Mouse (Mus musculus): ENCODE measurements around the gene Oosp3. TPM values are rescaled to one million over a fixed set of nuclear protein-coding genes. Genes with fewer than 3 reads are reported as not detected.

Gene Oosp3
- polyA plus RNA-seq (2014; fragmentation: Illumina TruSeq; extraction: RNeasy Lipid Tissue Mini Kit (QIAGEN cat#74804); ENCODE audit: low replicate concordance): not detected

GRCm38 (mm10) chr19:11696755-11697154 lies at the start of gene Oosp3:
Oosp3 (plus strand) TSS chr19:11697055.

GRCm38 (mm10) chr19:11660459-11660858 lies 36.4 kb upstream of the Oosp3 start, which contains the start of gene Oosp2:
Oosp2 (minus strand) TSS chr19:11660559.

GRCm38 (mm10) chr19:11690839-11691238 lies 6.0 kb upstream of the Oosp3 start, which contains the start of gene Oosp1:
Oosp1 (minus strand) TSS chr19:11691150.

GRCm38 (mm10) chr19:11747298-11747697 lies 50.4 kb downstream of the Oosp3 start, which contains the start of gene Gif:
Gif (plus strand) TSS chr19:11747554.

Other genes with a start within 250 kb of the Oosp3 start
- 45.5 TPM for gene Ms4a6c, start 227.7 kb upstream of the Oosp3 start, polyA plus RNA-seq (2014; fragmentation: Illumina TruSeq; extraction: RNeasy Lipid Tissue Mini Kit (QIAGEN cat#74804); ENCODE audit: low replicate concordance)
- 4.4 TPM for gene Gm8369, start 211.1 kb upstream of the Oosp3 start, polyA plus RNA-seq (2014; fragmentation: Illumina TruSeq; extraction: RNeasy Lipid Tissue Mini Kit (QIAGEN cat#74804); ENCODE audit: low replicate concordance)
- 24.6 TPM for gene Ms4a6b, start 180.5 kb upstream of the Oosp3 start, polyA plus RNA-seq (2014; fragmentation: Illumina TruSeq; extraction: RNeasy Lipid Tissue Mini Kit (QIAGEN cat#74804); ENCODE audit: low replicate concordance)
- 41.4 TPM for gene Ms4a4d, start 160.3 kb upstream of the Oosp3 start, polyA plus RNA-seq (2014; fragmentation: Illumina TruSeq; extraction: RNeasy Lipid Tissue Mini Kit (QIAGEN cat#74804); ENCODE audit: low replicate concordance)
- 12.8 TPM for gene Ms4a6d, start 92.2 kb upstream of the Oosp3 start, polyA plus RNA-seq (2014; fragmentation: Illumina TruSeq; extraction: RNeasy Lipid Tissue Mini Kit (QIAGEN cat#74804); ENCODE audit: low replicate concordance)
- gene Ms4a2, start 73.3 kb upstream of the Oosp3 start, polyA plus RNA-seq (2014; fragmentation: Illumina TruSeq; extraction: RNeasy Lipid Tissue Mini Kit (QIAGEN cat#74804); ENCODE audit: low replicate concordance): not detected
- gene Ms4a3, start 56.2 kb upstream of the Oosp3 start, polyA plus RNA-seq (2014; fragmentation: Illumina TruSeq; extraction: RNeasy Lipid Tissue Mini Kit (QIAGEN cat#74804); ENCODE audit: low replicate concordance): not detected
- gene Oosp2, start 36.5 kb upstream of the Oosp3 start, polyA plus RNA-seq (2014; fragmentation: Illumina TruSeq; extraction: RNeasy Lipid Tissue Mini Kit (QIAGEN cat#74804); ENCODE audit: low replicate concordance): not detected
- 0.63 TPM for gene Oosp1, start 5.9 kb upstream of the Oosp3 start, polyA plus RNA-seq (2014; fragmentation: Illumina TruSeq; extraction: RNeasy Lipid Tissue Mini Kit (QIAGEN cat#74804); ENCODE audit: low replicate concordance)
- 0.45 TPM for gene Gif, start 50.5 kb downstream of the Oosp3 start, polyA plus RNA-seq (2014; fragmentation: Illumina TruSeq; extraction: RNeasy Lipid Tissue Mini Kit (QIAGEN cat#74804); ENCODE audit: low replicate concordance)
- 25.3 TPM for gene Mrpl16, start 73.3 kb downstream of the Oosp3 start, polyA plus RNA-seq (2014; fragmentation: Illumina TruSeq; extraction: RNeasy Lipid Tissue Mini Kit (QIAGEN cat#74804); ENCODE audit: low replicate concordance)
- 129 TPM for gene Stx3, start 122.3 kb downstream of the Oosp3 start, polyA plus RNA-seq (2014; fragmentation: Illumina TruSeq; extraction: RNeasy Lipid Tissue Mini Kit (QIAGEN cat#74804); ENCODE audit: low replicate concordance)
- gene Olfr1417, start 142.2 kb downstream of the Oosp3 start, polyA plus RNA-seq (2014; fragmentation: Illumina TruSeq; extraction: RNeasy Lipid Tissue Mini Kit (QIAGEN cat#74804); ENCODE audit: low replicate concordance): not detected
- gene Olfr1418, start 164.0 kb downstream of the Oosp3 start, polyA plus RNA-seq (2014; fragmentation: Illumina TruSeq; extraction: RNeasy Lipid Tissue Mini Kit (QIAGEN cat#74804); ENCODE audit: low replicate concordance): not detected
- gene Olfr1419, start 178.1 kb downstream of the Oosp3 start, polyA plus RNA-seq (2014; fragmentation: Illumina TruSeq; extraction: RNeasy Lipid Tissue Mini Kit (QIAGEN cat#74804); ENCODE audit: low replicate concordance): not detected
- not detected for gene Olfr1420, start 189.5 kb downstream of the Oosp3 start, polyA plus RNA-seq (2014; fragmentation: Illumina TruSeq; extraction: RNeasy Lipid Tissue Mini Kit (QIAGEN cat#74804); ENCODE audit: low replicate concordance)
- gene Patl1, start 215.3 kb downstream of the Oosp3 start, polyA plus RNA-seq (2014; fragmentation: Illumina TruSeq; extraction: RNeasy Lipid Tissue Mini Kit (QIAGEN cat#74804); ENCODE audit: low replicate concordance): 34.9 TPM